Mouse (Mus musculus) stomach, embryonic 14.5 days (tissue): ENCODE measurements around the gene Ephb2. TPM values are rescaled to one million over a fixed set of nuclear protein-coding genes. Genes with fewer than 3 reads are reported as not detected.

ENCODE experiments used
- ATAC-seq: fragments of 200-750 bp; cut with Nextera tagmentation; 2 replicates; pipeline ENCODE4 v1.8.0; 2017; ENCODE audit warnings: low read depth, moderate TSS enrichment; ENCODE audit not compliant: insufficient number of reproducible peaks, insufficient read depth, low FRiP score
- H3K27ac ChIP-seq: fragments of 300-500 bp; sonication (generic); 2 replicates; pipeline ENCODE4 v1.5.1; 2014; ENCODE audit warnings: mild to moderate bottlenecking, low read length, moderate library complexity, mixed read lengths
- H3K27me3 ChIP-seq: fragments of 300-500 bp; sonication (generic); 2 replicates; pipeline ENCODE4 v1.6.1; 2014; ENCODE audit warnings: low read length, control low read depth, mixed read lengths; ENCODE audit not compliant: control insufficient read depth, insufficient read depth
- H3K36me3 ChIP-seq: fragments of 300-500 bp; sonication (generic); 2 replicates; pipeline ENCODE4 v1.6.1; 2014; ENCODE audit warnings: mild to moderate bottlenecking, control low read depth, low read length, moderate library complexity, mixed read lengths; ENCODE audit not compliant: control insufficient read depth, insufficient read depth
- H3K4me1 ChIP-seq: fragments of 300-500 bp; sonication (generic); 2 replicates; pipeline ENCODE4 v1.6.1; 2014; ENCODE audit warnings: low read length, control low read depth, mixed read lengths; ENCODE audit not compliant: control insufficient read depth, insufficient read depth
- H3K4me2 ChIP-seq: fragments of 300-500 bp; sonication (generic); replicated peaks from 2 replicates; pipeline ENCODE4 v1.6.1; 2014; ENCODE audit warnings: low read depth, low read length, control low read depth
- H3K4me3 ChIP-seq: fragments of 300-500 bp; sonication (generic); 2 replicates; pipeline ENCODE4 v1.5.1; 2014; ENCODE audit warnings: low read depth, low read length, control low read depth
- H3K9ac ChIP-seq: fragments of 300-500 bp; sonication (generic); replicated peaks from 2 replicates; pipeline ENCODE4 v1.6.1; 2014; ENCODE audit warnings: low read depth, mild to moderate bottlenecking, control low read depth, low read length, moderate library complexity, mixed read lengths
- H3K9me3 ChIP-seq: fragments of 300-500 bp; sonication (generic); 2 replicates; pipeline ENCODE4 v1.6.1; 2016; ENCODE audit warnings: low read depth, low read length, control low read depth; ENCODE audit not compliant: control insufficient read depth
- WGBS: fragments of 180-500 bp; shearing (Covaris S2); extraction: QIAGEN DNeasy Blood & Tissue Kit; methylation state at CpG from one replicate; pipeline ENCODE4 v1.1.7; 2014; 5-methylcytosine and 5-hydroxymethylcytosine counted together
- polyA plus RNA-seq: library from polyadenylated mRNA; unstranded; fragments of >200 nt; fragmentation: Nextera tagmentation; extraction: Ambion mirVana; gene quantifications from 2 replicates; pipeline ENCODE4 v1.2.1, GENCODE M21; 2014

Gene Ephb2
- polyA plus RNA-seq, 1 experiment from 2014 or later: 7.6 TPM

DNA sequence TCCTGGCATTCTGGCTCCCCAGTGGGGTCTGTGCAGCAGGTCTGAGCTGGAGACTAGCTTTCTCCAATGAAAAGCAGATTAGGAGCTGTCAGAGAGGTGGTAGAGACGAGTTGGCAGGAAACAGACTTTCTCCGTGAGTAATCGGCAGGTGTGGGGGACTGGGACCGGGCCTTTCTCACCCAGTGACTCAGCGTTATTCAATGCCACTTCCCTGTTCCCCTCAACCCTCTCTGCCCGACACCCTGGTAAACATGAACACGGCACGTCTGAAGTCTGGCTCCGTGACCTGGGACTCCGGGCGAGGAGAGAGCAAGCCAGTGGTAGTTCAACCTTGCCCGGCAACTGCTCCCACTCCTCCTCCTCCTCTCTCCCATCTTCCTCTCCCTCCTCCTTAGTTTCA, 33.3 kb downstream of the Ephb2 start:
- H3K27ac ChIP-seq: peak overlapping the region; percentile 33; the same call in 1 of the 2 replicates
- no peak overlapping the region for H3K4me3 ChIP-seq
- peaks cover 46% of the 10 kb centered on the region for H3K4me1 ChIP-seq
- H3K27me3 ChIP-seq: no peaks in the 10 kb centered on the region
- H3K9ac ChIP-seq: no peak overlapping the region
- no peaks in the 10 kb centered on the region for H3K9me3 ChIP-seq
- peak; percentile 64; the same call in 1 of the 2 replicates for ATAC-seq
- H3K4me2 ChIP-seq: no peak overlapping the region
- no peaks in the 10 kb centered on the region for H3K36me3 ChIP-seq
- 26% methylated on average over 12 of the region's 12 CpGs for WGBS

- 0 out of 2 replicates have a peak overlapping the region, but pooled peaks have one; percentile 33 for H3K27ac ChIP-seq
Observed at GRCm38 (mm10) chr4:136801944-136802343, 33.8 kb downstream of the Ephb2 start.

DNA sequence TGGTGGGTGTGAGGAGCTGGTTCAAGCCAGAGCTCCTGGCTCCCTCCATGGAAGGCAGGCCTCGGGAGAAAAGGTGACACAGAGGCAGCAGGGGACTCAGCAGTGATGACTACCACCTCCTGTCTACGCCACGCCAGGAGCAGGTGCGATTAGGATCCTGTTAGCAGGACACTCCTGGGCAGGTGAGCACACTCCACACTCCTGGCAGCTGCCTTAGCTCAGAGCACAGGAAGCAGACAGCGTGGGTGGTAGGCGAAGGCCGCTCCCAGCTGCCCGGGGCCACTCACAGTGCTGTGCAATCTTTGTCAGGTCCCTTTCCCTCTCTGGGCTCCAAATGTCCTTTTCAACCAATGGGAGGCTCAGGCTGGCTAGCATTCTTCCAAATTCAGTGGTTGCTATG, 34.3 kb downstream of the Ephb2 start:
- no peak overlapping the region for H3K27ac ChIP-seq
- no peak overlapping the region for H3K4me3 ChIP-seq
- H3K9me3 ChIP-seq: no peaks in the 10 kb centered on the region
- 87% methylated on average over 8 of the region's 8 CpGs for WGBS
- no peaks in the 10 kb centered on the region for H3K36me3 ChIP-seq
- no peak for ATAC-seq
- H3K4me2 ChIP-seq: no peak overlapping the region
- peaks cover 40% of the 10 kb centered on the region for H3K4me1 ChIP-seq
- H3K27me3 ChIP-seq: no peaks in the 10 kb centered on the region
- no peak overlapping the region for H3K9ac ChIP-seq

More at GRCm38 (mm10) chr4:136801944-136802343, 33.8 kb downstream of the Ephb2 start:
- H3K9ac ChIP-seq: no peak overlapping the region
- WGBS: 86% methylated on average over 5 of the region's 5 CpGs
- no peaks in the 10 kb centered on the region for H3K36me3 ChIP-seq
- no peak for ATAC-seq
- H3K27me3 ChIP-seq: no peaks in the 10 kb centered on the region
- H3K9me3 ChIP-seq: no peaks in the 10 kb centered on the region
- no peak overlapping the region for H3K4me3 ChIP-seq
- peaks cover 44% of the 10 kb centered on the region for H3K4me1 ChIP-seq
- H3K4me2 ChIP-seq: no peak overlapping the region

- no peaks in the 10 kb centered on the region for H3K36me3 ChIP-seq
- ATAC-seq: no peak
- H3K9me3 ChIP-seq: no peaks in the 10 kb centered on the region
- no peak overlapping the region for H3K27ac ChIP-seq
- WGBS: 30% methylated on average over 14 of the region's 14 CpGs
- no peak overlapping the region for H3K9ac ChIP-seq
- H3K4me2 ChIP-seq: no peak overlapping the region
- H3K4me3 ChIP-seq: no peak overlapping the region
- H3K4me1 ChIP-seq: peaks cover 37% of the 10 kb centered on the region
- H3K27me3 ChIP-seq: no peaks in the 10 kb centered on the region
Observed at GRCm38 (mm10) chr4:136800366-136800765, 35.4 kb downstream of the Ephb2 start.

GRCm38 (mm10) chr4:136797677-136798569, 37.9 kb downstream of the Ephb2 start:
- Histone ChIP-seq H3K36me3 (no peaks in the 10 kb centered on the region), H3K4me1 (peaks cover 34% of the 10 kb centered on the region), H3K9ac (no peak overlapping the region), H3K4me2 (no peak overlapping the region), H3K27me3 (no peaks in the 10 kb centered on the region), H3K27ac (no peak overlapping the region; the same call in 1 of the 2 replicates), H3K4me3 (no peak overlapping the region), H3K9me3 (no peaks in the 10 kb centered on the region)
- ATAC-seq: no peak
- WGBS: 29% methylated on average over 23 of the region's 23 CpGs

GRCm38 (mm10) chr4:136793320-136793719, 42.5 kb downstream of the Ephb2 start:
- Histone ChIP-seq H3K4me1 (peaks cover 13% of the 10 kb centered on the region), H3K9ac (no peak overlapping the region), H3K36me3 (no peaks in the 10 kb centered on the region), H3K27me3 (no peaks in the 10 kb centered on the region), H3K9me3 (no peaks in the 10 kb centered on the region), H3K27ac (no peak overlapping the region), H3K4me2 (no peak overlapping the region), H3K4me3 (no peak overlapping the region)
- 86% methylated on average over 11 of the region's 11 CpGs for WGBS
- no peak for ATAC-seq

- no peaks in the 10 kb centered on the region for H3K9me3 ChIP-seq
- no peak overlapping the region for H3K9ac ChIP-seq
- H3K27ac ChIP-seq: no peak overlapping the region
- no peaks in the 10 kb centered on the region for H3K27me3 ChIP-seq
- H3K4me3 ChIP-seq: no peak overlapping the region
- H3K4me1 ChIP-seq: no peaks in the 10 kb centered on the region
- ATAC-seq: no peak
- H3K36me3 ChIP-seq: no peaks in the 10 kb centered on the region
- H3K4me2 ChIP-seq: no peak overlapping the region
- 64% methylated on average over 6 of the region's 6 CpGs for WGBS
Observed at GRCm38 (mm10) chr4:136789821-136790220, 46.0 kb downstream of the Ephb2 start.

DNA sequence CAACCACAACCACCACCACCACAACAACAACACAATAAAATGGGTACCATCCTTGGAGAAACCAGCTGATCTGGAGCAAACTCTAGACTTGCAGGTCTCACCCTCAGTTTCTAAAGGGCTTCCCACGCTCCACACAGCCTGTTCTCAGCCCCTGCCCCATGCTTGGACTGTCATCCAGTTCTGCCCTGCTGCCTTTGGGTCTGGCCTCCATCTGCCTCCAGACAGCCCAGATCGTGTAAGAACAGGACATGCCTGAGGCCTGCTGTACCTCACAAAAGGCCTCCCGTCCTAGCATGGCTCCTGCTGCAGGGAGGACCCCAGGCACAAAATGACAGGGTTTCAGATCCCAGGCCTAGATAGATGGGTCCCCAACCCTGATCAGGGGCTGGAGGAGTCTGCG, 48.4 kb downstream of the Ephb2 start:
- peaks cover 10% of the 10 kb centered on the region; the same call in 1 of the 2 replicates for H3K4me1 ChIP-seq
- ATAC-seq: no peak
- no peak overlapping the region for H3K27ac ChIP-seq
- H3K9ac ChIP-seq: no peak overlapping the region
- no peak overlapping the region for H3K4me2 ChIP-seq
- H3K4me3 ChIP-seq: no peak overlapping the region
- WGBS: 63% methylated on average over 4 of the region's 4 CpGs
- H3K36me3 ChIP-seq: no peaks in the 10 kb centered on the region
- H3K9me3 ChIP-seq: no peaks in the 10 kb centered on the region
- H3K27me3 ChIP-seq: no peaks in the 10 kb centered on the region
